Mouse (Mus musculus) E14TG2a.4 (cell line): ENCODE data around the gene Rtraf.

Source experiments
- CTCF ChIP-seq: conservative IDR thresholded peaks from 2 replicates; pipeline ENCODE4 v1.5.1; 2014; ENCODE audit warnings: low read length
- NANOG ChIP-seq: IDR thresholded peaks from 2 replicates; pipeline ENCODE4 v1.6.1; 2014; ENCODE audit warnings: borderline replicate concordance, low read length, mixed read lengths
- POU5F1 ChIP-seq: IDR thresholded peaks from 2 replicates; pipeline ENCODE4 v1.6.1; 2014; ENCODE audit warnings: low read length, borderline replicate concordance

DNA sequence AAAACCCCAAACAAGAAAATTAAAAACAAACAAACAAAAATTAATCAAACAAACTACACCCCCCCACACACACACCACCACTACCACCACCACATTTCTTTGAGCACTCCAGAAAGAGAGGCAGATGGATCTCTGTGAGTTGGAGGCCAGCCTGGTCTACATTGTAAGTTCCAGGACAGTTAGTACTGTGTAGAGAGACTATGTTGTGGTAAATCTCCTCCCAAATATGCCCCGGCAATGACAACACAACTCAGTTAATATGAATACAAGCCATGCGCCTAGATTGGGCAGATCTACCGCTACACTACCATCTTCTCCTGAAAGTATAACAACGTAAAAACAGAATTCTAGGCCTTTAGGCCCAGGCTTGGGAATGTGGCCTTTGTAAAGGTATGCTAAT, 36.7 kb upstream of the Rtraf start:
- no peak for TF ChIP-seq CTCF
- no peak for TF ChIP-seq POU5F1
- no peak for TF ChIP-seq NANOG
